Mouse (Mus musculus): ENCODE results near the gene Hmcn1.

The Hmcn1 gene

DNA sequence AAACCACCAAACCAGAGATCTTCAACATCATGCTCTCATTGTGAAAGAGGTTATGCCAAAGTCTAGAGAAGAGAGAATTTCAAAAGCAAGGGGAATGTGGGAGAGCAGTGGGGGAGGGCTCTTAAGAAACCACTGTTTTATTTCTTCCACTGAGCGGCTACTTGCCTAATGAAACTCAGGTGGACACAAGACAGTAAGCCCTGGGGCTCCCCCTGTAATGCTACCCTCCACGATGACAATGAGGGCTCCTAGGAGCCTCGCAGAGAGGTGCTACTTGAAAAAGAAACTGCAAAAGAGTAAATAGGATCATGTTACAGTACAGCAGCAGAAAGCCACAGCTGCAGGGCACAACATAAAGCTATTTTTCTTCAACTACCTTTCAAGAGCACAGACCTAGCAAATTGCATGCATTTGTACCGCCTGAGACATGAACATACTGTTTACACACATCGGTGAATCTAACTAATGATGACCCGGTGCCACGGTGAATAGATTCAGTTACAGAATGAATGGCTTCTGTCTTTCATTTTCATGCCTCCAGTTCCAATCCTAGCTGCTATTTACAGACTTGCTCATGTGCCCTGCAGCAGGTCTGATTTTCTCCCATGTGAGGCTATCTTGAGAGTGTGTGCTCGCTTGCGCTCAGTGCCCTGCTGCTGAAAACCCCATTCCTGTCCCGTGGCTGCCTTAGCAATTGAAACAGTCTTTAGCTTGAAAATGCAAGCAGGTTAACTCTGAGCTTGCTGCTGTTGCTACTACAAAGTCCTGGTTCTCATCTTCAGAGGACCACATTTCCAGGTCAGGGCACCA is 1.3 kb downstream of the Hmcn1 start:
- no peak for DNase-seq

DNA sequence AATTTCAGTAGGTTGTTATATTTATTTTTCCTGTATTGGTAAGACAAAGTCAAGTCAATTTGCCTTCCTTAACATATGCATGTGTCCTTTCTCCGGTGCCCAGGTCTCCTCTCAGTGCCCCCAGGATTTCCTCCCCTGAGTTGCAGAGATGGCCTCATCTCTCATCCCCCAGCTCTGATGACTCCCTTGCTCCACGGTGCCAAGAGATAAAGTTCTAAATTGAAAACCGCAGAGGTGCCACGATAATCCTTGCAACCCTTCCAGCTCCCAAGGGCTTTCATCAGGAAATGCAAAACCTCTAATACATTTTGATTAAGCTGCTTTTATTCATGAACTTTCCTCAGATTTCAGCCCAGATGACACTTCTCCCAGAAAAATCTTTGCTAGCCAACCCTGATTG is 8.3 kb downstream of the Hmcn1 start:
- no peak for DNase-seq

GRCm38 (mm10) chr1:150984092-150984503 is 9.1 kb downstream of the Hmcn1 start:
- DNase-seq = no peak

DNA sequence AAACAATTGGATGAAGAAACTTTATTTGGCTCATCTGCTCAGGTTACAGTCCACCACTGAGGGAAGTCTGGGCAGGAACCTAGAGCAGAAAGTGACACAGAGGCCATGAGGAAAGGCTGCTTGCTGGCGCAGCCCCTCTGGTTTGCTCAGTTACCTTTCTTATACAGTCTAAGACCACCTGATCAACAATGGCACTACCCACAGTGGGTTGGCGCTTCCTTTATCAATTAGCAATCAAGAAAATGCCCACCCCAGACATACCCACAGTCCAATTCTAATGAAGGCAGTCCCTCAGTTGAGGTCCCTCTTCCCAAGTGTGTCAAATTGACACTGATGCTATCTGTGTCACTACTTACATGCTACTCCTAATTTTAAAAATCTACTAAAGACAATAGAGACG is 14.6 kb downstream of the Hmcn1 start:
- no peak for DNase-seq

GRCm38 (mm10) chr1:150976263-150976662 is 17.0 kb downstream of the Hmcn1 start:
- peak; percentile 24 to 25 for DNase-seq

DNA sequence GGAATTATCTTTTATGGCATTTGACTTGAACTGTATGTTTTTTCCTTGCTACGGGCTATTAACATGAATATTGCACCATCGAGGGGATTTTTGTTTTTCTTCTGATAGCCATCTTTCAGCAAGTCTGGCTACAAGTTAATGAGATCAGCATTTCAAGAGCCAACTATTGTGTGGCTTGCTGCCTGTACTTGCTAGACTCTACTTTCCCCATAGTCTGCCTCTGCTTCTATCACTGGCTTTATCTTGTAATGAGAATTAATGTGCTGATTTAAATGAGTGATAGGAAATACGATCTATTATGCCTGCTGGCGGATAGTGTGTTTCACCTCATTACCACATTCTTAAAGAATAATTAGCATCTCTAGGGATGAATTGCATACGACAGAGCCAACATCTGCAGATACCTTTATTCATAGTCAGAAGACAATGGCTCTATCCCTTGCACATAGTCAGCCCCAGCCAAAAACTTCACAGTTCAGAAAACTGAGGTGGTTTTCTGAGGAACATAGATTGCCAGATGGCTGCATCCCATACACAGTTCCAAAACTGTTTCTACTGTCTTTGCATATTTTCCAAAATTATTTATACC is 33.7 kb downstream of the Hmcn1 start:
- no peak for DNase-seq

DNA sequence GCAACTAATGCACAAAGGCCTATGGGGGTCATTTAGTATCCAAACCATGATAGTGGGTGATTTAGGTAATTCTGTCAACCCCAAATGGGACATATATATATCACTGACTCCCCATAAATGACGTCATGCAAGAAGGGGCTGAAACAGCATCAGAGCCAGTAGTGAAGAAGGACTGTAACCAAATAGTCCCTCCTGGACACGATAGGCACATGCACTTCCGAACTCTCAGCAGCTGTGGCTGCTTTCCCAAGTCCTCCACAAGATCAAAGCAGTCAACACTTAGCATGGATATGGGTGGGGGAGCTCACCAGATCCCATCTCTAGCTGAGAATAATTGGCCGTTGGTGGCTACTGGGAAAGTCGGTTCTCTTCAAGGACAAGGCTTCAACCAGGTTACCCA is 42.2 kb downstream of the Hmcn1 start:
- no peak for DNase-seq

DNA sequence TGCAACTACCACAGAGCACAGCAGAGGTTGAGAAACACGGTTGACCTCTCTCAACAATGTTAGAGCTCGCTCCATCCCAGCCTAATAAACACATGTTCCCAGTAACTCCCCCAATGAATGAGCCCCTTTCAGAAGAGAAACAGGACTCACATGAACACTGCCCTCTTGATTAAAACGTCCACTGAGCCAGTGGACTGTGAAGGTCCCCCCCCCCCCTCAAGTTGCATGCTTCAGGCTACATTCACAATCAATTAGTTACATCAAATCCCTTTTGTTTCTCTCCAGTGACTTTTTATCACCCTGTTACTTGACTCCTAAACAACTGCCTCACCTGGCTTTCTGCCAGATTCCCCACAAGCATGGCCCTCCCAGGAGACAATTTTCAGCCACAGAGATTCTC is 43.2 kb downstream of the Hmcn1 start:
- DNase-seq = no peak

GRCm38 (mm10) chr1:150948911-150949310 is 44.3 kb downstream of the Hmcn1 start:
- DNase-seq = no peak

GRCm38 (mm10) chr1:150943601-150944000 is 49.6 kb downstream of the Hmcn1 start:
- DNase-seq = no peak

- DNase-seq = no peak
These were observed 51.1 kb downstream of the Hmcn1 start for GRCm38 (mm10) chr1:150942143-150942542.

- DNase-seq = no peak
These were observed 56.4 kb downstream of the Hmcn1 start for GRCm38 (mm10) chr1:150936821-150937220.

DNA sequence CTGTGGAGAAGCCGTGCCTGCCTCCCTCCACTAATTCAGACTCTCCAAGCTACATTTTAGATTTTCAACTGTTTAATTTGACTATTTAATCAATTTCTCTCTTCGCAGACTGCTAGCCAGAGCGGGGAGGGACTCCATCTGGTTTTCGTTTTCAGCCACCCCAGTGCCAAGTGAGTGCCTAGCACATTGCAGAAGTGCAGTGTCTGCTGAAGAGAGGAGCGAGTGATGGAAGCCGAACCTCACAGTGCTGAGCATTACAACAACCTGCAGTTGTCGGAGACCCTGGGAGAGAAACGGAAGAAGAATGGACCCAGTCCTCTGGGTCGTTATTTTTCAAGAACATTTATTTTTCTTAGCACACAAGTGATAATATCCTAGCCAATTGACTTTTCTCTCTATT is 59.6 kb downstream of the Hmcn1 start:
- no peak for DNase-seq

DNA sequence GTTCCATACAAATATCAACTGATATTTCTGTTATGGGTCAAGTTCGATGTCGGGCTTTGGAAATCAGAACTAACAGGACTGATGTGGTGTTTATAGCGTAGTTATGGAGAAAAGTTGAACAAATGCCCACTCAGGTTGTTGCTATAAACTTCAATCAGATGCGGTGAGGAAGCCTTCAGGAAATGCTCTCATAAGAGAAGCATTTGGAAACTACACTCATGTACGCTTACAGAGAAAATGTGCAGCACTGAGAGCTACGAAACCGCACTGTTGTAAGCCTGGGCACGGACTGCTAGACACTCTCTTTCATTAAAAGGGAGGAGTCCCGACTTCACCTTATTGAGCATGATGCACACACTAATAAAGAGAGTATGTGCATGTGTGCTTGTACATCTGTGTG is 72.4 kb downstream of the Hmcn1 start:
- no peak for DNase-seq

GRCm38 (mm10) chr1:150920276-150920675 is 73.0 kb downstream of the Hmcn1 start:
- DNase-seq = peak; percentile 74 to 88

DNA sequence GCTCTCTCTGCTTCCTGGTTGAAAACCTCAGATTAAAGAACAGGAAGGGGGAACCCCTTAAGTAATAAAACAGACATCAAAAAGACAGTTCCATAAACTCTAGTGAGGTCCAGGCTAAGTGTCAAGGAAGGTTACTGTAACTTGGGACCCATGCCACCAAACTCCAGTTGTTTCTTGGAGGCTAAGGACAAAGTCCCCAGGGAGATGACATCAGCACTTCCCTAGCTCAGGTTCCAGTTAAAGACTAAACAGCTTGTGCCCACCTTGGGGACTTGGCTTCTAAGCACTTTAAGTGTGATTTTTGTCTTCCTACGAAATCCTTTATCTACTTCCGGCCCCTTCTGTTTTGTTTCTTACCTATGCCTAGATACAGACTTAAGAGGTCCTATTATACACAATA is 78.3 kb downstream of the Hmcn1 start:
- peak; percentile 29 to 56 for DNase-seq

- no peak for DNase-seq
These were observed 79.6 kb downstream of the Hmcn1 start for GRCm38 (mm10) chr1:150913586-150914136.

GRCm38 (mm10) chr1:150909642-150910041 is 83.6 kb downstream of the Hmcn1 start:
- DNase-seq = no peak

- no peak for DNase-seq
These were observed 99.5 kb downstream of the Hmcn1 start for GRCm38 (mm10) chr1:150893677-150894188.

- no peak for DNase-seq
These were observed 103.2 kb downstream of the Hmcn1 start for GRCm38 (mm10) chr1:150890017-150890416.

DNA sequence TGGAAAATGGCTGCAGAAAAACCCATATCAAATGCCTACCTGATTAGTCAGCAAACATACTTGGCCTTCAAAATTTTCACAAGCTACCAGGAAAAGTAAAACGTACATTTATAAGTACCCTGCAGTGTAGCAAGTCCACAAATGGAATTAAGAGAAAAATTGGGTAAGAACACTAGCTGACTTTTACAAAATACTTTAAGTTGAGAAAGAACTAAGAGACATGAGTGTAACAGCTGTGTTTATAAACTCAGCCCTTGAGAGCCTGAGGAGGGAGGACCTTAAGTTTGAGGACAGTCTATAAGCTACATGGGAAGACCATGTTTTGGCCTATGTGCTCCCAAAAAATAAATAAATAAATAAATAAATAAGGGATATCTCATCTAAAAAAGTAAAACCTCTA is 107.0 kb downstream of the Hmcn1 start:
- DNase-seq = no peak

DNA sequence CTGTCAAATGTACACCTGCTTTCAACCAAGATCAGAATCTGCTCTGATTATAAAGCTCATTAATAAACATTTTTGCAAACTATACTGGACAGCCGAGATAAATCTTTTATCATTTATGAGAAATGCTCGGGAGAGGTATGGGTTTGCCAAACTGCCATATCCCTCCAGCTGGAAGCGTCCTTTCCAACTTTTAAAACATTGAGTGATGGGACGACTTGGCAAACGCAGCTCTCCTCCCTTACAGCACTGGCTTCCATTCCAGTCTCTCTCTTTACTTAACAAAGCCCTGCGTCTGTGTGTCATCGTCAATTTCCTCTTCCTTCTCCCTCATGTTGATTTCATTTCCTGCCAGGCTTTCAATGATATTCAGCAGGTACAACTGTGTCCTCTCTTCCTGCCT is 114.8 kb downstream of the Hmcn1 start:
- DNase-seq = no peak

GRCm38 (mm10) chr1:150877920-150878319 is 115.3 kb downstream of the Hmcn1 start:
- DNase-seq = no peak

DNA sequence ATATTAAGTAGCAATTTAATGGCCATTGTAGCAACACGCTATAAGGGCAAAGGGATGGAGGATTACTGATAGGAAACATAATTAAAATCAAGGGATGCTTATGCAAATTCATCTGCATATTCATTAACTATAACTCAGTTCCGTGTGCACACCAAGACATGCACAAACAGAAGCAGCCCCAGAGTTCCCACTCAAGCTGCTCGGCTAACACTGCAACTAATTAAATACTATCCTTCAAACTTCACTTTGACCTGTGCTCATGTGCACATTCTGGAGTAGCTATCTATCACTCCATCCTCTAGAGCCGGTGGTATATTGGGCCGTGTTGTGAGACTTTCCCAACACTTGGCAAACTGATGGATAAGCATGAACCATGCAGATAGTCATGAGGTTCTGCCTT is 119.2 kb downstream of the Hmcn1 start:
- DNase-seq = no peak
